Mouse (Mus musculus): ENCODE results near the gene Akap14. TPM values are rescaled to one million over a fixed set of nuclear protein-coding genes. Genes with fewer than 3 reads are reported as not detected.
A peak's percentile ranks its signal among the peaks of the same experiment; 100 is the strongest.
"Not testable (repeated sequence)": the region's sequence is repeated elsewhere in the genome, so short reads cannot be mapped to it uniquely, and the experiment has no call there.

Gene Akap14
- total RNA-seq (2021) = under 1 TPM; 0.30 TPM
- long read RNA-seq = 0 reads

DNA sequence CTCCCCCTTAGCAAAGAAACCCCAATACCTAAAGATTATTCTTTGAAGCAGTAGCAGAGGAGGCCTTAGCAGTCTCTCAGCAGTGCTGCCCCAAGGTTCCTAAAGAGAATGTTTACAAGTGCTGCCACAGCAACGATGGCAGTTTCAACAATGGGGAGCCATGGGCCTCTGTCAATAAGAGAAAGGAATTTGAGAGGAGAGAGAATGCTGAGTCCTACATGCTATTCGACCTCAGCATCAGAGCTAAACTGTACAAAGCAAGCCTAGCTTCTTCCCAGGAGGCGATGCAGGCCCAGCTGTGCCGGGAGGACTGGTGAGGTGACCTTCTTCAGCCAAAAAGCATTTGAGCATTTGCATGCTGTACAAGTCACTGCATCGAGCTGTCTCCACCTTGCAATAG lies at the start of gene Akap14:
Akap14 (minus strand) TSS at position 101 of the 400 bp plus-strand sequence.
- no peak for DNase-seq (ENCODE audit: low spot score in 2 of 2)

DNA sequence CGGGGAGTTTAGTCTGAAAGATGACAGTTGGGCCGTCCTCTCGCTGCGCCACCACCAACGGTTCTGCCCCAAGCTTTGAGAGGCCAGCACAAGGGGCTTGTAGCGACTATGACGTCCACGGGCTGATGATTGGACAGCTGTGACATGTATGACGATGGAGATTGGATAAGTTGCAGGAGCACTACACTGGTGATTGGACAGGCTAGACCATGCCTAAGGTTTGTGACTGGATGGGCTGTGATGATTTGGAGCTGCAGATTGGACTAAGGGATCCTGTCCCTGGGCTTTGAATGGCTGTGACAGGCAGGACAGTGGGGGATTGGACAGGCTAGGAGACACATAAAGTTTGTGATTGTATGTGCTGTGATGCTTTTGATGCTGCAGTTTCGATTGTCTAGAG lies 42.3 kb upstream of the Akap14 start, which contains the start of gene Gm9:
Gm9 (minus strand) TSS at position 101 of the 400 bp plus-strand sequence.
- no peak for DNase-seq (ENCODE audit: low spot score in 2 of 2)

DNA sequence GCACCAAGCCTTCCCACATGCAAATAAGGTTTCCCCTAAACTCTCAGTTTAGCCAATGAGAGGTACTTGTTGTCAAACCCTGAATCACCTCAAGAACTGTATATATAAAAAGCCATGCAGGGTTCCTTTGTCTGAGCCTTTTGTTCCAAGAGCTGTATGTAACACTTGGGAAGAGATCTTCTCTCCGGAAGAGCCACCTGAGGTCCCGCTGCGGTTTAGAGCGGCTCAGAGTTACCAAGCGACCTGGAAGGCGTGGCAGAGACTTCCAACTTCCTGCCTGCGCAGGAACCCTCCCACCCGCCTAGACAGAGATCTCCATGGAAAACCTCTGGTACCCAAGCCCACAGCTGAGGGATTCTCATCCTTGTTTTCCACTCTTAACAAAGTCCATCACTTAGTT lies 30.0 kb upstream of the Akap14 start:
- DNase-seq (ENCODE audit: low spot score in 2 of 2) = no peak

DNA sequence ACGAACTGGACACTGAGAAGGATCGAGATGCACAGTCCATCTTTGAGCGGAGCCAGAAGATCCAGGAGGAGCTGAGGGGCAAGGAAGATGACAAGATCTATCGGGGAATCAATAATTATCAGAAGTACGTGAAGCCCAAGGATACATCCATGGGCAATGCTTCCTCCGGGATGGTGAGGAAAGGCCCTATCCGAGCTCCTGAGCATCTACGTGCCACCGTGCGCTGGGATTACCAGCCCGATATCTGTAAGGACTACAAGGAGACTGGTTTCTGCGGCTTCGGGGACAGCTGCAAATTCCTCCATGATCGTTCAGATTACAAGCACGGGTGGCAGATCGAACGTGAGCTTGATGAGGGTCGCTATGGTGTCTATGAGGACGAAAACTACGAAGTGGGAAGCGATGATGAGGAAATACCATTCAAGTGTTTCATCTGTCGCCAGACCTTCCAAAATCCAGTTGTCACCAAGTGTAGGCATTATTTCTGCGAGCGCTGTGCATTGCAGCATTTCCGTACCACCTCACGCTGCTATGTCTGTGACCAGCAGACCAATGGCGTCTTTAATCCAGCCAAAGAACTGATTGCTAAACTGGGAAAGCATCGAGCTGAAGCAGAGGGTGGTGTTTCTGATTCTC lies 23.2 kb upstream of the Akap14 start:
- peak in 1 of 2 experiments; percentile 17 for DNase-seq (ENCODE audit: low spot score in 2 of 2)

DNA sequence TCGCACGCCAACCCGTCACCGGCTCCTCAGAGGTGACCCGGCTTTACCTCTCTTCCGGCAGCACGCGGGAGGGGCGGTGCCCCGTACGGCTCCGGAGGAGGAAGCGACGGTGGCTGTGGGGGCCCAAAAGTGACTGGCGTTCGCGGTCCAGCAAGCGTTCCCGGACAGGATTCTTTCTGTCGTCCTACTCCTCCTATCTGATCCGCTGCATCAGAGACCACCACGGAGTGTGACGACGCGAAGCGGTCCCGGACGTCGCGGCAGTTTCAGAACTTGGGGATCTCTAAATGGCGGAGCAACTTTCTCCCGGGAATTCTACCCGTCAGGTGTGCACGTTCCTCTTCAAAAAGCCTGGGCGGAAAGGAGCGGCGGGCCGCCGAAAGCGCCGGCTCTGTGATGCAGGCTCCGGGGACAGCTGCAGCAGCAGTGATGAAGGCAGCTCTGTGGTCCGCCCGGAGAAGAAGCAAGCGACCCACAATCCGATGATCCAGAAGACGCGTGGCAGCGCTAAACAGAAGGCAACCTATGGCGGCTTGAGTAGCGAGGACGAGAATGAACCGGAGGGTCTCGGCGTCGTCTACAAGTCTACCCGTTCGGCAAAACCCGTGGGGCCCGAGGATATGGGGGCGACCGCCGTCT lies 22.6 kb upstream of the Akap14 start, which contains the start of the genes Ndufa1 and Rnf113a1:
Ndufa1 (minus strand) TSS at position 59 of the 639 bp plus-strand sequence.
Rnf113a1 (plus strand) TSS at position 141 of the 639 bp plus-strand sequence.
- DNase-seq (ENCODE audit: low spot score in 2 of 2) = peak; percentile 74 to 85

DNA sequence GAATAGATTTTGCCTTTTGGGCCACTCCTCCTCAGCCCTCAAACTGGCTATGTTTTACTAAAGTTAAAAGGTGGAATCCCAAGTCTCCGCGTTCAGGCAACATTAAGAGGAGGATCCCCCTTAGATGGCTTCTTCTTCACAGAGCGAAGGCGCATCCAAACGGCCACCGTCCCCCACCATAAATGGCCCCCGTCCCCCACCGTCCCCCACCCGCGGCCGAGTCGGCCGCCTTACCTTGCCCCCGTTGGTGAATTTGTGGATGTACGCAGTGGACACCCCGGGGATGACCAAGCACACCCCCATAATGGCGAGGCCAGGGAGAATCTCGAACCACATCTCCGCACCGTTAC lies 22.1 kb upstream of the Akap14 start:
- no peak for DNase-seq (ENCODE audit: low spot score in 2 of 2)

DNA sequence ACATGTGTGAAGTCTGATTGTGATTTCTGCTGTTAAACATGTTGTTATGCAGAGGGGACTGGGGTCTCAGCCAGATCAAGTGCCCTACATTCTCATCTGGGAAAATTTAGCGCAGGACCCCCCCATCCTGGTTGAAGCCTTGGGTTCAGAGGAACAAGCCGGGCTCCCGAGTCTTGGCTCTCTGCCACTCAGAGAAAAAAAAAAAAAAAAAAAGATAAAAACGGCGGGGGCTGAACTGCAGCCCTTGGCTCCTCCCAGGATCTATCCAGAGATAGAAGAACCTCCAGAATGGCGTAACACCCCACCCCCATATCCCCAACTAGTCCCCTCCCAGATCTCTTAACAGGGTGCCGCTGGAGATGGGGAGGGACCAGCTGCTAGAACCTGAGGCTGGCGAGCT lies 15.8 kb upstream of the Akap14 start:
- DNase-seq (ENCODE audit: low spot score in 2 of 2) = peak in 1 of 2 experiments; percentile 10

DNA sequence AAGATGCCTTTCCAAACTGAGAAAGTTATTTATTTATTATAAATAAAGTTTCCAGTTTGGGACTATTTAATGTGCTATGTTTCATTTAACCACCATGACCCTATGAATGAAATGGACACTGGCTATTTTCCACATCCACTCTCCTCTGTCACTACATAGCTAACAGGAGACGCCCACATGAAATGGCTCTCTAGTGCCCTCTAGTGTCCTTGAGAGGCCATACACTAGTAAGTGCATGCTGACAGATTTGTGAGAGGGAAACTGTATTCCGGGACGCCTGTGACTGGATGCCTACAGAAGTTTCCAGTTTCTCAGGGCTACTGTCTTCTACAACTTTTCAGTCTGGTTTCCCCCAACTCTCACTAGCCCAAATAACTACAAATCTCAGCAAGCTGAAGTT lies 1.6 kb downstream of the Akap14 start:
- peak in 1 of 2 experiments; percentile 34 for DNase-seq (ENCODE audit: low spot score in 2 of 2)

DNA sequence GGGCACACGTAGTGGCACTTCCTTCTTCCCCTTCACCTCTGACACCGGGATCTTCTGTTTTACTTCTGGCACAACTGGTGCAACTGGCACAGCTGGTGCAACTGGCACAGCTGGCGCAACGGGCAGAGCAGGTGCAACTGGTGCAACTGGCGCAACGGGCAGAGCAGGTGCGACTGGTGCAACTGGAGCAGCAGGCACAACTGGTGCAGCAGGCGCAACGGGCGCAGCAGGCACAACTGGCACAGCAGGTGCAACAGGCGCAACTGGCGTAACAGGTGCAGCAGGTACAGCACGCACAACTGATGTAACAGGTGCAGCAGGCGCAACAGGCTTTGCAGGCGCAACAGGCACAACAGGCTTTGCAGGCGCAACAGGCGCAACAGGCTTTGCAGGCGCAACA lies 5.5 kb downstream of the Akap14 start:
- DNase-seq (ENCODE audit: low spot score in 2 of 2) = no peak

DNA sequence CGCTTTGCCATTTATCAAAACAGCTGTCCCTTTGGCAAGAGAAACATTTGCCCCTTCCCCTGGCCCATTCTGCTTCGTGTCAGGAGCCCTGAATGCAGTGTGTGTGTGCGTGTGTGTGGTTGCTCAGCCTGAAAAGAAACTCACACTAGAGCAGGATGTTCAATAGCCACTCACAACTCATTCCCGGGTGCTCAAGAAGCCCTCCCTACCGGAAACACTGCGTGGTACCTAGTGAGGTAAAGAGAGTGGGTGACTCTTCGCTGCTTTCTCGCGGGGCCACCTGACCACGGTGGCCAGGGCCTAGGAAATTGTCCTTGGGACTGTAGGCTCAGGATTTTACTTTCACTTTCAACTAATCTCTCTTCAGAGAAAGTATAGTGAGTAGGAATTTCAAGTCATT lies 7.5 kb downstream of the Akap14 start:
- no peak for DNase-seq (ENCODE audit: low spot score in 2 of 2)

DNA sequence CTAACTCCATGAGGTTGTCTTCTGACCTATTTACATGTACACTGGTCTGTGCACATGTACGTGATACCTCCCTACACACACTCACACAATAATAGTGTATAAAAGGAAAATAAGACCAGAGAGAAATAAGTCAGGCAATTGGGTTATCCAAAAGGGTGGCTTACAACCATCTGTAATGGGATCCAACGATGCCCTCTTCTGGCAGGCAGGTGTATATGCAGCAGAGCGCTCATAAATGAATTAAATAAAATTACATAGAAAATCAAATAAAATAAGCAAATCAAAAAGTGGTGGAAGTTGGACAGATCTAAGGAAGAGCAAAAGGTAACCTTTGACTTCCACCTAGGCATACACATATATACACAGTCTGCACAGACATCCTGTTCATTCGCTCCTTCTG lies 10.8 kb downstream of the Akap14 start:
- DNase-seq (ENCODE audit: low spot score in 2 of 2) = no peak

DNA sequence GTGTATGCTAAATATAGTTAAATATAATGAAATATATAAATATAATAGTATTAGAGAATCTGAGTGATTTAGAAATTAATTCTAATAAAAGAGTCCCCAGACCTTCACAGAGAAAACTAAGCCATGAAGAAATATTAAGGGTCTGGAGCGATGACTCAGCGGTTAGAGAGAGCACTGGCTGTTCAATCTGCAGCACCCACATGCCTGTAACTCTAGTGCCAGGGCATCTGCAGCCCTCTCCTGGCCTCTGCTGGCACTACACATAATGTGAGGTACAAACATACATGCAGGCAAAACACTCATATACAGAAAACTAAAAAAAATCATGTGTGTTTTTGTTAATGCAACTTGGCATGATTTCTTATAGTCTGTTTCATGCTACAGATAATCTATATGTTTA lies 23.7 kb downstream of the Akap14 start:
- peak in 1 of 2 experiments; percentile 4 for DNase-seq (ENCODE audit: low spot score in 2 of 2)

DNA sequence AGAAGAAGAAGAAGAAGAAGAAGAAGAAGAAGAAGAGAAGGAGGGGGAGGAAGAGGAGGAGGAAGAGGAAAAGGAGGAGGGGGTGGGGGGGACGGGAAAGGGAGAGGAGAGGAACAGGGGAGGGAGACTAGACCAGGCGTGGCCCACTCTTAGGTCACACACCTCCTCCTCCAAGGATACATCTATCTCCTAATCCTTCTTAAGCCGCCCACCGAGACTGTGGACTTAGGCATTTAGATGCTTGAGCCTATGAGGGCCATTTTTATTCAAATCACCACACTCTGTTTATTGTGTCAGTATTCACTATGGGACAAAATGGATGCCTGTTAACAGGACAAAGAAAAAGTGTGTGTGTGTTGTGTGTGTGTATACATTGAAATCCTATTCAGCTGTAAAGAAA lies 24.1 kb downstream of the Akap14 start:
- DNase-seq (ENCODE audit: low spot score in 2 of 2) = not testable (repeated sequence)

DNA sequence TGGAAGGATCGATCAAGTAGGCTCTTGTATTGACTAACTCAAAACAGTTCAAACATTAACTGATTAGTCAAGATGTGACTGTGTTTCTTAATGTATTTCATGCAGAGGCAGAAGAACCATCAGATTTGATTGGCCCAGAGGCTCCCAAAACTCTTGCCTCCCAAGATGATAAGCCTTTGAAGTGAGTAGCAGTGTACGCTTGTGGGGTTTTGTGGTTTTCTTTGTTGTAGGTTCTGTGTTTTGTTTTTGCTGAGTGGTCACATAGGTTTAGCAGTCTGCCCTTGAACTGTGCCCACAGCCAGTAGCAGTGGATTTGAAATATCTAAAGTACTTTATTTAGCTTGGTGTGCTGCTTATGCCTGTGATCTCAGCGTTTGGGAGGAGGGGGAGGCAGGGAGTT lies 26.9 kb downstream of the Akap14 start:
- DNase-seq (ENCODE audit: low spot score in 2 of 2) = no peak

DNA sequence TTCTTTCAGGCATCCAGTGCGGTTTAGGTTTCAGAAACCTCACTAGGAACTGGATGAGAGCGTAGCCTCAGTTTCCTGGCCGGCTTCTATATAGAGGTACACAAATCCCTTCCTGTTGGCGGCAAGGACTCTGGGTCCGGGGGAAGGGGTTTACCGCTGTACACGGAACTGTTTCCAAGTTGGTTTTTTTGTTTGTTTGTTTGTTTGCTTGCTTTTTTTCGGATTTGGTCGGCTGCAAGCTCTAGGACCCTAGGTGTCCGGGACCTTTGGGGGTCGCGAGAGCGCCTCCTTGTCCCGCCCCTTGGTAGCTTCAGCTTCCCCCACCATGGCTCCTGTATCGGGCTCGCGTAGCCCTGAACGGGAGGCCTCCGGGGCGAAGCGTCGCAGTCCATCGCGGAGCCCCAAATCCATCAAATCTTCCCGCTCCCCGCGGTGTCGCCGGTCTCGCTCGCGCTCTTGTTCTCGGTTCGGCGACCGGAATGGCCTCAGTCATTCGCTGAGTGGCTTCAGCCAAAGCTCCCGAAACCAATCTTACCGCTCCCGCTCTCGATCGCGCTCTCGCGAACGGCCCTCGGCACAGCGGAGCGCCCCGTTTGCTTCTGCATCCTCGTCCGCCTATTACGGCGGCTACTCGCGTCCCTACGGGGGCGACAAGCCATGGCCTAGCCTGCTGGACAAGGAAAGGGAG lies 41.8 kb downstream of the Akap14 start, which contains the start of gene Nkap:
Nkap (plus strand) TSS at position 125 of the 688 bp plus-strand sequence.
- peak; percentile 56 to 80 for DNase-seq (ENCODE audit: low spot score in 2 of 2)

DNA sequence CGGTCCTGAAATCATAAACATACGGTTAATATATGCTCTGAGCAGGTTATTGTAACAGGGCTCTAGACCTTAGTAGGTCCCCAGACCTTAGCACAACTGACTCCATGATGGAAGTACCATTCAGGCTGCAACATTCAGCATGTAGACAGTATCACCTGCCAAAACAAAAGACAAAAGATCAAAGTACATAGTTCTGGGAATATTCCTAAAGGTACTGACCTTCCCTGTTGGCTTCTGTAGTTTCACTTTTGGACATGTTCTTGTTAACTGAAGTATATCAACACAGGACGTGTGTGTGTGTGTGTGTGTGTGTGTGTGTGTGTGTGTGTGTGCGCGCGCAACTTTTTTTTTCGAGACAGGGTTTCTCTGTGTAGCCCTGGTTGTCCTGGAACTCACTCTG lies 43.1 kb downstream of the Akap14 start:
- no peak for DNase-seq (ENCODE audit: low spot score in 2 of 2)

DNA sequence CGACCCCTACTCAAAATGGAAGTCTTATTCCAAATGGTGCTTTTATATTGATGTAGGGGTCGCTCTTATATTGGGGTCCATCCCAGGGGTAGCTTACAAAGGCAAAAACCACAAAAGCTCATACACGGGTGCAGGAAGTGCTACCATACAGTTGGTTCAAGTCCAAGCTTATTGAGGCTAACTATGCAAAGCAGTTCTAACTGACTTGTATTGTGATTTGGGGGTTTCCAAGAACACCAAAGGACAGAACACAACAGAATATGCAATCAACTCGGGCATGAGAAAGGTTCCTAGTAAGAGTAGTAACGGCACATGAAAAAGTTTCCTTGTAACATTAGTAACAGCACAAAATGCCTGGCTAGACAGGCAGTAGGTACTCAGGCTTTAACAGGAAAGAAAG lies 48.4 kb downstream of the Akap14 start:
- DNase-seq (ENCODE audit: low spot score in 2 of 2) = no peak

DNA sequence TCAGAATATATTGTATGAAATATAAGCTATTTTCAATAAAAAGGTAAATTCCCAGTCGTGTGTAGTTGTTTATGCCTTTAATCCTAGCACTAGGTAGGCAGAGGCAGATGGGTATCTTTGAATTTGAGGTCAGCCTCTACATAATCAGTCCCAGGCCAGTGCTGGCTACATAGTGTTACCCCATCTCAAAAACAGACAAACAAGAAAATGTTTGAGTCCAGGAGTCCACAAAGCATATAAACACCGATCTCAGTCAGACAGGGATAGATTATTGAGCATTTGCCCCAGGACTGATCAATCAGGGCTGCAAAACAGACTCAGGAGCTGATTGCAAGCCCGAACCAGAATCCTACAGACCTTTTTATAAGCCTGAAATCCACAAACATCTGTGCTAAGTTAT lies 49.1 kb downstream of the Akap14 start:
- no peak for DNase-seq (ENCODE audit: low spot score in 2 of 2)

DNA sequence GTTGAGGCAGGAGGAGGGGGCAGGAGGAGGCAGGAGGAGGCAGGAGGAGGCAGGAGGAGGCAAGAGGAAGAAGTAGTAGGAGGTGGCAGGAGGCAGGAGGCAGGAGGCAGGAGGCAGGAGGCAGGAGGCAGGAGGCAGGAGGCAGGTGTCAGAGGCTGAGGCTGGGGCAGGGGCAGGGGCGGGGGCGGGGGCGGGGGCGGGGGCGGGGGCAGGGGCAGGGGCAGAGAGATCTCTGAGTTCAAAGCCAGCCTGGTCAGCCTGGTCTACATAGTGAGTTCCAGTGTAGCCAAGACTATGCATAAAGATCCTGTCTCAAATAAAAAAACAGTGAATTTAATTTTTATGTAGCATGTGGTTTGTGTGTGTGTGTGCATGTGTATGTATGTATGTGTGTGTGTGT lies 51.6 kb downstream of the Akap14 start:
- DNase-seq (ENCODE audit: low spot score in 2 of 2) = no peak

DNA sequence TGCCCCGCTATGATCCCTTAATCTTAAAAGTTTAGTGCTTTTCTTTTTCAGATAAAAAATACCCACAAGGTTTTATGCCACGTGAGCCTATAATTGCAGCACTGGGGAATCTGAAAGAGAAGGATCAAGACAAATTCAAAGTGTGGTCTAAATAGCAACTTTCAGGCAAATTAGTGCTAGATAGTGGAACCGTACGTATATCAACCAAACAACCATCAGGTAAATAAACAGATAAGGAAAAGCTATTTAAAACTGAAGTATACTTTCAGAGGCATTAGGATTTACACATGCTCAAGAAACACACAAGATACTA lies 57.8 kb downstream of the Akap14 start:
- no peak for DNase-seq (ENCODE audit: low spot score in 2 of 2)

DNA sequence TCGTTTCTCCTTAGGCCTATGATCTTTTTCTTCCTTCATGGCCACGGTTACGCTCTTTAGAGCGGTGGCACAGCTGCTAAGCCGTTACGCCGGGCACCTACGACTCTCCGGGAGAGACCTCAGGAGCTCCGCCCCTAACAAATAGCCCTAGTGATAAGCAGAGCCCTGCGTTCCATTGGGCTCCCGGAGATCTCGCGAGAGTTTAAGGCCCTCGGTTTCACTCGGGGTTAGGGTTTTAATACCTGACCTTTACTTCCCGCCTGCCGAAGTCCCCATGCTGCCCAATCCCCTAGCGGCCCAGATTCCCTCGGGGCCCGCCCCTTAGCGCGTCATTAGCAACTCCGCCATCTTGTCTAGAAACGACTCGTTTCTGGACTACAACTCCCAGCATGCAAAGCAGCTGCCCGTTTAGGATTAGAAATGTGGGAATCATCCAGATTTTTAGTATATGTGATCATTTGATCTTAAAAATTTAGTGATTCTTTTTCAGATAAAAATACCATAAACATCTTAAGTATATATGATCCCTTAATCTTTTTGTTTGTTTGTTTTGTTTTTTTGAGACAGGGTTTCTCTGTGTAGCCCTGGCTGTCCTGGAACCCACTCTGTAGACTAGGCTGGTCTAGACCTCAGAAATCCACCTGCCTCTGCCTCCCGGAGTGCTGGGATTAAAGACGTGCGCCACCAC lies 58.3 kb downstream of the Akap14 start, which contains the start of gene Upf3b:
Upf3b (minus strand) TSS at position 130 of the 688 bp plus-strand sequence.
- peak; percentile 88 to 94 for DNase-seq (ENCODE audit: low spot score in 2 of 2)

Data from layer of hippocampus, adult 18-20 months (tissue).